Mouse (Mus musculus) limb, embryonic 12.5 days (tissue): ENCODE results near the gene Prdm13. TPM values are rescaled to one million over a fixed set of nuclear protein-coding genes. Genes with fewer than 3 reads are reported as not detected.

Experiments
- ATAC-seq: fragments of 200-750 bp; cut with Nextera tagmentation; 2 replicates; pipeline ENCODE4 v1.8.0; 2017; ENCODE audit warnings: low read depth, moderate TSS enrichment; ENCODE audit not compliant: insufficient number of reproducible peaks, insufficient read depth, low FRiP score, low TSS enrichment
- H3K27ac ChIP-seq: fragments of 300-500 bp; sonication (generic); 2 replicates; pipeline ENCODE4 v1.5.1; 2016; ENCODE audit warnings: mild to moderate bottlenecking, moderate library complexity
- H3K27me3 ChIP-seq: fragments of 300-500 bp; sonication (generic); 2 replicates; pipeline ENCODE4 v1.6.1; 2016; ENCODE audit warnings: mild to moderate bottlenecking, moderate library complexity
- H3K36me3 ChIP-seq: fragments of 300-500 bp; sonication (generic); 2 replicates; pipeline ENCODE4 v1.6.1; 2016; ENCODE audit warnings: mild to moderate bottlenecking, moderate library complexity
- H3K4me1 ChIP-seq: fragments of 300-500 bp; sonication (generic); replicated peaks from 2 replicates; pipeline ENCODE4 v1.6.1; 2016
- H3K4me2 ChIP-seq: fragments of 300-500 bp; sonication (generic); 2 replicates; pipeline ENCODE4 v1.6.1; 2016; ENCODE audit warnings: mild to moderate bottlenecking, moderate library complexity
- H3K4me3 ChIP-seq: fragments of 300-500 bp; sonication (generic); replicated peaks from 2 replicates; pipeline ENCODE4 v1.5.1; 2016; ENCODE audit warnings: mild to moderate bottlenecking
- H3K9ac ChIP-seq: fragments of 300-500 bp; sonication (generic); replicated peaks from 2 replicates; pipeline ENCODE4 v1.6.1; 2016; ENCODE audit warnings: mild to moderate bottlenecking, moderate library complexity
- H3K9me3 ChIP-seq: fragments of 300-500 bp; sonication (generic); 2 replicates; pipeline ENCODE4 v1.6.1; 2016; ENCODE audit warnings: mild to moderate bottlenecking, moderate library complexity
- WGBS: fragments of 180-500 bp; shearing (Covaris S2); methylation state at CpG from one replicate; pipeline ENCODE4 v1.1.7; 2016; 5-methylcytosine and 5-hydroxymethylcytosine counted together
- polyA plus RNA-seq: library from polyadenylated mRNA; unstranded; fragments of >200 nt; fragmentation: Nextera tagmentation; extraction: Ambion mirVana; gene quantifications from 2 replicates; pipeline ENCODE4 v1.2.1, GENCODE M21; 2016

Prdm13 gene
- polyA plus RNA-seq, 1 experiment from 2014 or later = not detected

GRCm38 (mm10) chr4:21674691-21675090 is 11.1 kb downstream of the Prdm13 start:
- 6% methylated on average over 8 of the region's 8 CpGs for WGBS
- H3K4me3 ChIP-seq = no peak overlapping the region
- H3K4me2 ChIP-seq = no peak overlapping the region
- H3K4me1 ChIP-seq = peaks cover 16% of the 10 kb centered on the region
- no peak overlapping the region for H3K27ac ChIP-seq
- H3K9ac ChIP-seq = no peak overlapping the region
- H3K9me3 ChIP-seq = no peaks in the 10 kb centered on the region
- no peaks in the 10 kb centered on the region for H3K36me3 ChIP-seq
- peaks cover 71% of the 10 kb centered on the region for H3K27me3 ChIP-seq
- no peak for ATAC-seq

GRCm38 (mm10) chr4:21674042-21674441 is 11.7 kb downstream of the Prdm13 start:
- Histone ChIP-seq H3K4me2 (no peak overlapping the region), H3K9me3 (no peaks in the 10 kb centered on the region), H3K4me1 (peaks cover 9% of the 10 kb centered on the region), H3K9ac (no peak overlapping the region), H3K27ac (no peak overlapping the region), H3K36me3 (no peaks in the 10 kb centered on the region), H3K27me3 (peaks cover 65% of the 10 kb centered on the region), H3K4me3 (no peak overlapping the region)
- WGBS = 2% methylated on average over 17 of the region's 17 CpGs
- no peak for ATAC-seq

GRCm38 (mm10) chr4:21665961-21666360 is 19.8 kb downstream of the Prdm13 start:
- H3K4me1 ChIP-seq = no peaks in the 10 kb centered on the region
- H3K27ac ChIP-seq = no peak overlapping the region
- no peak overlapping the region for H3K9ac ChIP-seq
- WGBS = 8% methylated on average over 5 of the region's 5 CpGs
- H3K27me3 ChIP-seq = peaks cover 24% of the 10 kb centered on the region
- ATAC-seq = no peak
- no peak overlapping the region for H3K4me3 ChIP-seq
- H3K36me3 ChIP-seq = no peaks in the 10 kb centered on the region
- H3K4me2 ChIP-seq = no peak overlapping the region
- H3K9me3 ChIP-seq = no peaks in the 10 kb centered on the region

- Histone ChIP-seq H3K27ac (no peak overlapping the region), H3K9ac (no peak overlapping the region), H3K9me3 (no peaks in the 10 kb centered on the region), H3K4me2 (no peak overlapping the region), H3K27me3 (0 out of 2 replicates have a peak, but pooled peaks cover 5% of the 10 kb centered on the region), H3K4me3 (no peak overlapping the region), H3K36me3 (no peaks in the 10 kb centered on the region), H3K4me1 (no peaks in the 10 kb centered on the region)
- 54% methylated on average over 3 of the region's 3 CpGs for WGBS
- ATAC-seq = no peak
Observed at GRCm38 (mm10) chr4:21658184-21658583, 27.6 kb downstream of the Prdm13 start.

- Histone ChIP-seq H3K27me3 (no peaks in the 10 kb centered on the region), H3K4me2 (no peak overlapping the region), H3K4me3 (no peak overlapping the region), H3K27ac (no peak overlapping the region), H3K9me3 (no peaks in the 10 kb centered on the region), H3K36me3 (no peaks in the 10 kb centered on the region), H3K9ac (no peak overlapping the region), H3K4me1 (no peaks in the 10 kb centered on the region)
- WGBS = 82% methylated on average over 2 of the region's 2 CpGs
- 0 out of 2 replicates have a peak, but pooled peaks have one; percentile 37 for ATAC-seq
Observed at GRCm38 (mm10) chr4:21629275-21629583, 56.5 kb downstream of the Prdm13 start.

GRCm38 (mm10) chr4:21628367-21629274 is 57.1 kb downstream of the Prdm13 start:
- Histone ChIP-seq H3K4me2 (no peak overlapping the region), H3K4me3 (no peak overlapping the region), H3K36me3 (no peaks in the 10 kb centered on the region), H3K27ac (no peak overlapping the region), H3K27me3 (no peaks in the 10 kb centered on the region), H3K4me1 (no peaks in the 10 kb centered on the region), H3K9ac (no peak overlapping the region), H3K9me3 (no peaks in the 10 kb centered on the region)
- WGBS = 57% methylated on average over 3 of the region's 3 CpGs
- peak; percentile 42; the same call in 1 of the 2 replicates for ATAC-seq

Other genes starting within 250 kb of the Prdm13 start
- gene Ccnc, start 41.7 kb upstream of the Prdm13 start, polyA plus RNA-seq = 43.5 and 45.8 TPM in 2 replicates
- 11.8 and 13.4 TPM in 2 replicates for gene Usp45, start 81.2 kb upstream of the Prdm13 start, polyA plus RNA-seq
- 8.8 and 9.8 TPM in 2 replicates for gene Tstd3, start 81.2 kb upstream of the Prdm13 start, polyA plus RNA-seq
- 216 and 217 TPM in 2 replicates for gene Pnisr, start 161.6 kb upstream of the Prdm13 start, polyA plus RNA-seq
- gene Coq3, start 193.7 kb upstream of the Prdm13 start, polyA plus RNA-seq = 12.3 and 14.0 TPM in 2 replicates
- gene Faxc, start 245.4 kb upstream of the Prdm13 start, polyA plus RNA-seq = 11.6 and 14.5 TPM in 2 replicates